Mouse (Mus musculus): ENCODE measurements at regions not wholly inside any gene's neighbourhood (a gene's known extent, or its start where the extent isn't known, plus 50 kb on each side); places are given as distances from the start of the nearest gene placed in this dataset.

- Histone ChIP-seq H3K9ac (no peak overlapping the region), H3K27me3 (no peaks in the 10 kb centered on the region), H3K9me3 (no peaks in the 10 kb centered on the region), H3K36me3 (no peaks in the 10 kb centered on the region), H3K27ac (no peak overlapping the region), H3K4me2 (no peak overlapping the region), H3K4me1 (no peaks in the 10 kb centered on the region), H3K4me3 (no peak overlapping the region)
- 78% methylated on average over 7 of the region's 7 CpGs for WGBS
- no peak for ATAC-seq (ENCODE audit: insufficient number of reproducible peaks, insufficient read depth, low FRiP score, low TSS enrichment, low read depth)
Observed at GRCm38 (mm10) chr1:157012950-157013668, 73.7 kb upstream of the Ralgps2 start.

- Histone ChIP-seq H3K27me3 (no peaks in the 10 kb centered on the region), H3K4me3 (no peak overlapping the region), H3K4me1 (no peaks in the 10 kb centered on the region), H3K4me2 (no peak overlapping the region), H3K9ac (no peak overlapping the region), H3K27ac (no peak overlapping the region), H3K36me3 (no peaks in the 10 kb centered on the region), H3K9me3 (no peaks in the 10 kb centered on the region)
- no peak for ATAC-seq (ENCODE audit: insufficient number of reproducible peaks, insufficient read depth, low FRiP score, low TSS enrichment, low read depth)
- WGBS: 87% methylated on average over 6 of the region's 6 CpGs
Observed at GRCm38 (mm10) chr1:157011226-157011625, 71.8 kb upstream of the Ralgps2 start.

GRCm38 (mm10) chr1:157009427-157009826 is 70.0 kb upstream of the Ralgps2 start:
- H3K4me1 ChIP-seq: no peaks in the 10 kb centered on the region
- no peak overlapping the region for H3K9ac ChIP-seq
- no peak overlapping the region for H3K4me2 ChIP-seq
- no peak overlapping the region for H3K27ac ChIP-seq
- H3K9me3 ChIP-seq: no peaks in the 10 kb centered on the region
- H3K27me3 ChIP-seq: no peaks in the 10 kb centered on the region
- H3K36me3 ChIP-seq: no peaks in the 10 kb centered on the region
- no peak overlapping the region for H3K4me3 ChIP-seq
- 77% methylated on average over 9 of the region's 9 CpGs for WGBS
- no peak for ATAC-seq (ENCODE audit: insufficient number of reproducible peaks, insufficient read depth, low FRiP score, low TSS enrichment, low read depth)

DNA sequence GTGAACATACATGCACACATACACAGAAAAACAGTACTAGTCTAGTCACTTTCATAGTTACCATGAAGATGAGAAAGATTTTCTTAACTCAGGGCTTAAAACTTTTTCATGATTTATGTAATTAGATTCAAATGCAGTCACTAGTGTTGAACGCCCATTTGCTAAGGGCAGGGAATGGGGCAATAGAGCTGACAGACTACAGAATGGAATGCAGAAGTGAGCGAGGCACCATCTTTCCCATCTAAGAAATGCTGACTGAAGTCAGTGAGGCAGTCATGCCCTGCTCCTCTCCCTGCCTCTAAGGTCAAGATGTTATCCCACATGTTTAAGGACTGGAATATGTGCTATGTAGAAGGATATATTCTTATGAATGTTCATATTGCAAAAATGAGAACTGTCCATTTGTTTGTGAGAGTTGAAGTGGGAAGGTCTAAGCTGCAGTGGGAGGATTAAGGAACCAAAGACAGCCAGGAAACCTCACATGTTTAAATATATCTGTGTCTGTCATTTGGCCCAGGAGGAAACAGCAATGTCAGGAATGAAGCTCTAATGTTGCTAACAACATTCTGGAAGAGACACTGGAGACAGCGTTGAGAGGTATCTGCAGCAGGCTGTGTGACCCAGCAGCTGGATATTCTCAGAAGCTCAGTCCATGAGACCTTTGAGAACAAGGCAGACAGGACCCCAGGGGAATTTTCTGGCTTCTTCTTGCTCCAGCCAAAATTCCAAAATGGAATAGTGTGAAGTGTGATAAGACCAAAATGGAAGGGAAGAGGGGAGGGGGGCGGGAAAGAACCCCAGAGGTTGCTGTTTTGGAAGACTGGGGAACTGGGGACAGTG is 68.7 kb upstream of the Ralgps2 start:
- no peaks in the 10 kb centered on the region for H3K36me3 ChIP-seq
- no peak overlapping the region for H3K4me3 ChIP-seq
- H3K4me2 ChIP-seq: no peak overlapping the region
- ATAC-seq (ENCODE audit: insufficient number of reproducible peaks, insufficient read depth, low FRiP score, low TSS enrichment, low read depth): no peak
- H3K27me3 ChIP-seq: no peaks in the 10 kb centered on the region
- H3K9me3 ChIP-seq: no peaks in the 10 kb centered on the region
- H3K4me1 ChIP-seq: no peaks in the 10 kb centered on the region
- H3K9ac ChIP-seq: no peak overlapping the region
- no peak overlapping the region for H3K27ac ChIP-seq
- WGBS: 76% methylated on average over 4 of the region's 4 CpGs

- H3K27me3 ChIP-seq: no peaks in the 10 kb centered on the region
- no peak overlapping the region for H3K27ac ChIP-seq
- peaks cover 14% of the 10 kb centered on the region for H3K4me1 ChIP-seq
- H3K9me3 ChIP-seq: no peaks in the 10 kb centered on the region
- no peak overlapping the region for H3K9ac ChIP-seq
- no peaks in the 10 kb centered on the region for H3K36me3 ChIP-seq
- H3K4me2 ChIP-seq: no peak overlapping the region
- ATAC-seq (ENCODE audit: insufficient number of reproducible peaks, insufficient read depth, low FRiP score, low TSS enrichment, low read depth): no peak
- no peak overlapping the region for H3K4me3 ChIP-seq
- 86% methylated on average over 16 of the region's 16 CpGs for WGBS
Observed at GRCm38 (mm10) chr1:157004312-157005074, 65.1 kb upstream of the Ralgps2 start.

DNA sequence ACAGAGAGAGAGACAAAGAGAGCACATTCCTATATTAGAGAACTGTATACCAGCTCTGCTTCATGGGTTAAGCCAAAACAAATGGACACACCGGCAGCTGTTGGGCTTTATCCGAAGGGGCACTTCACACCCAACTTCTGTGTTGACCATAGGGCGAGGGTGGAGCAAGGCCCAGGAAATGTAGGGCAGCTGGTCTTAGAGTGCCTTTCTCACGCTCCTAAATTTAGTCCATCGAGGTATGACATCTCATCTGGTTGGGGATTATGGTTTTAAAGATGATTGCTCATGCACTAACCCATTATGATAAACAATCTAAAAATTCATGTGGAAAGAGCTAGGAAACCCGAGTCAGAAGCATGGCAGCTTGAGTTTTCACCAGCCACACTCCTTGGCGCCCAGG is 63.6 kb upstream of the Ralgps2 start:
- no peak overlapping the region for H3K27ac ChIP-seq
- 83% methylated on average over 7 of the region's 7 CpGs for whole genome bisulfite sequencing

GRCm38 (mm10) chr1:157002258-157002657 is 62.8 kb upstream of the Ralgps2 start:
- 89% methylated on average over 2 of the region's 2 CpGs for WGBS
- H3K9ac ChIP-seq: no peak overlapping the region
- no peaks in the 10 kb centered on the region for H3K36me3 ChIP-seq

More for the DNA sequence above, 63.6 kb upstream of the Ralgps2 start:
- no peaks in the 10 kb centered on the region for H3K9me3 ChIP-seq
- no peak overlapping the region for H3K4me2 ChIP-seq
- H3K4me3 ChIP-seq: no peak overlapping the region
- H3K36me3 ChIP-seq: no peaks in the 10 kb centered on the region
- peaks cover 14% of the 10 kb centered on the region for H3K4me1 ChIP-seq
- H3K27me3 ChIP-seq: no peaks in the 10 kb centered on the region
- H3K9ac ChIP-seq: no peak overlapping the region
- ATAC-seq (ENCODE audit: insufficient number of reproducible peaks, insufficient read depth, low FRiP score, low TSS enrichment, low read depth): no peak

DNA sequence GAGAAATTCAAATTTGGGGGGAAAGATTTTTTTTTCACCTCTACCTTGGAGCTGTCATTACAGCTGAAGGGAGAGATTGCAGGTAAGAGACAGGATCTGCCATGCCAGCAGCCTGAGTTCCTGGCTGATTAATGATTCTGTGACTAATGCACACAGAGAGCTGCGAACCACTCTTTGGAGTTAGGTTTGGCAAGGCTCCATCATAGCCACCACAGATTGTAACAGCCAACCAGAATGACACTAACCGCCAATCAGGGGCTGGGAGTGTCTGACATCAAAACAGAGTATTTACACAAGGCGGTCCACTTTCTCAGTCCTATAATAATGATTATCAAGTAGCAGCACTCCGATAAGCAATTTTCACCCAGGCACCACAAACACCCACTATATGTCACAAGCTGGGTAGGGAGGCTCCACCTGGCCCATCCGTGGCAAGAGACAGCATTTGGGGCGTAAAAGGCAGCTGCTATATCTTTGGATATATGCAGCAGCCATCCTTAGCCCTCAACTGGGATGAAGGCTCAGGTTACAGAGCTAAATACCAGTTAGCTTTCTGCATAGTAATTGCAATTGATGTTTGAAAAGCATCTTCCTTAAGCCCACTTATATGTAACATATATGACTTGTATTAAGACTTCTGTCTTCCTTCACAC is 61.7 kb upstream of the Ralgps2 start:
- 67% methylated on average over 6 of the region's 6 CpGs for WGBS
- no peak overlapping the region for H3K27ac ChIP-seq
- H3K36me3 ChIP-seq: no peaks in the 10 kb centered on the region
- no peak overlapping the region for H3K9ac ChIP-seq
- peaks cover 21% of the 10 kb centered on the region for H3K4me1 ChIP-seq
- no peak overlapping the region for H3K4me2 ChIP-seq
- ATAC-seq (ENCODE audit: insufficient number of reproducible peaks, insufficient read depth, low FRiP score, low TSS enrichment, low read depth): no peak
- H3K9me3 ChIP-seq: no peaks in the 10 kb centered on the region
- H3K4me3 ChIP-seq: no peak overlapping the region
- no peaks in the 10 kb centered on the region for H3K27me3 ChIP-seq

More at GRCm38 (mm10) chr1:157002258-157002657, 62.8 kb upstream of the Ralgps2 start:
- ATAC-seq (ENCODE audit: insufficient number of reproducible peaks, insufficient read depth, low FRiP score, low TSS enrichment, low read depth): no peak
- Histone ChIP-seq H3K27ac (no peak overlapping the region), H3K4me2 (no peak overlapping the region), H3K4me1 (peaks cover 14% of the 10 kb centered on the region), H3K4me3 (no peak overlapping the region), H3K27me3 (no peaks in the 10 kb centered on the region), H3K9me3 (no peaks in the 10 kb centered on the region)

GRCm38 (mm10) chr1:156999947-157000346 is 60.5 kb upstream of the Ralgps2 start:
- Histone ChIP-seq H3K4me3 (no peak overlapping the region), H3K4me2 (no peak overlapping the region; the same call in 1 of the 2 replicates), H3K4me1 (peaks cover 21% of the 10 kb centered on the region), H3K27ac (no peak overlapping the region), H3K9ac (no peak overlapping the region), H3K27me3 (no peaks in the 10 kb centered on the region), H3K9me3 (no peaks in the 10 kb centered on the region), H3K36me3 (no peaks in the 10 kb centered on the region)
- ATAC-seq (ENCODE audit: insufficient number of reproducible peaks, insufficient read depth, low FRiP score, low TSS enrichment, low read depth): no peak
- WGBS: 38% methylated on average over 8 of the region's 8 CpGs

GRCm38 (mm10) chr1:156999272-156999671 is 59.8 kb upstream of the Ralgps2 start:
- 59% methylated on average over 8 of the region's 8 CpGs for WGBS
- Histone ChIP-seq H3K27me3 (no peaks in the 10 kb centered on the region), H3K27ac (no peak overlapping the region), H3K4me2 (no peak overlapping the region), H3K9me3 (no peaks in the 10 kb centered on the region), H3K4me3 (no peak overlapping the region), H3K36me3 (no peaks in the 10 kb centered on the region), H3K4me1 (peaks cover 21% of the 10 kb centered on the region), H3K9ac (no peak overlapping the region)
- no peak for ATAC-seq (ENCODE audit: insufficient number of reproducible peaks, insufficient read depth, low FRiP score, low TSS enrichment, low read depth)

Data from embryonic facial prominence, embryonic 13.5 days (tissue).